Mouse (Mus musculus) E14TG2a.4 (cell line): Measurements from ENCODE around the gene Scap.

Source experiments
- CTCF ChIP-seq: conservative IDR thresholded peaks from 2 replicates; pipeline ENCODE4 v1.5.1; 2014; ENCODE audit warnings: low read length
- NANOG ChIP-seq: IDR thresholded peaks from 2 replicates; pipeline ENCODE4 v1.6.1; 2014; ENCODE audit warnings: borderline replicate concordance, low read length, mixed read lengths
- POU5F1 ChIP-seq: IDR thresholded peaks from 2 replicates; pipeline ENCODE4 v1.6.1; 2014; ENCODE audit warnings: low read length, borderline replicate concordance

GRCm38 (mm10) chr9:110306371-110306770 is 26.7 kb upstream of the Scap start:
- TF ChIP-seq CTCF (no peak), NANOG (no peak), POU5F1 (no peak)
